Mouse (Mus musculus) heart, adult 2 months (tissue): Measurements from ENCODE around the gene Micu1.

Source experiments
- CTCF ChIP-seq: fragments of 200-600 bp; IDR thresholded peaks from 2 replicates; pipeline ENCODE4 v1.8.1; 2022; ENCODE audit warnings: antibody characterized with exemption, mild to moderate bottlenecking, moderate library complexity
- EP300 ChIP-seq: fragments of 200-500 bp; IDR thresholded peaks from 2 replicates; pipeline ENCODE4 v1.6.1; 2011; ENCODE audit warnings: low read depth, low read length, control low read depth; ENCODE audit not compliant: insufficient read depth
- POLR2A ChIP-seq: fragments of 200-500 bp; IDR thresholded peaks from 2 replicates; pipeline ENCODE4 v1.6.1; 2011; ENCODE audit warnings: mild to moderate bottlenecking, low read depth, low read length, control low read depth; ENCODE audit not compliant: insufficient read depth

GRCm38 (mm10) chr10:59795902-59796301, 93.6 kb downstream of the Micu1 start:
- TF ChIP-seq EP300, result no peak
- TF ChIP-seq POLR2A, result no peak
- TF ChIP-seq CTCF, result no peak
